Mouse (Mus musculus): Measurements from ENCODE around the gene Elf3. TPM values are rescaled to one million over a fixed set of nuclear protein-coding genes. Genes with fewer than 3 reads are reported as not detected.
A peak's percentile ranks its signal among the peaks of the same experiment; 100 is the strongest.

The Elf3 gene
- polyA plus RNA-seq, 2 experiments: 0.58 to 0.61 TPM

DNA sequence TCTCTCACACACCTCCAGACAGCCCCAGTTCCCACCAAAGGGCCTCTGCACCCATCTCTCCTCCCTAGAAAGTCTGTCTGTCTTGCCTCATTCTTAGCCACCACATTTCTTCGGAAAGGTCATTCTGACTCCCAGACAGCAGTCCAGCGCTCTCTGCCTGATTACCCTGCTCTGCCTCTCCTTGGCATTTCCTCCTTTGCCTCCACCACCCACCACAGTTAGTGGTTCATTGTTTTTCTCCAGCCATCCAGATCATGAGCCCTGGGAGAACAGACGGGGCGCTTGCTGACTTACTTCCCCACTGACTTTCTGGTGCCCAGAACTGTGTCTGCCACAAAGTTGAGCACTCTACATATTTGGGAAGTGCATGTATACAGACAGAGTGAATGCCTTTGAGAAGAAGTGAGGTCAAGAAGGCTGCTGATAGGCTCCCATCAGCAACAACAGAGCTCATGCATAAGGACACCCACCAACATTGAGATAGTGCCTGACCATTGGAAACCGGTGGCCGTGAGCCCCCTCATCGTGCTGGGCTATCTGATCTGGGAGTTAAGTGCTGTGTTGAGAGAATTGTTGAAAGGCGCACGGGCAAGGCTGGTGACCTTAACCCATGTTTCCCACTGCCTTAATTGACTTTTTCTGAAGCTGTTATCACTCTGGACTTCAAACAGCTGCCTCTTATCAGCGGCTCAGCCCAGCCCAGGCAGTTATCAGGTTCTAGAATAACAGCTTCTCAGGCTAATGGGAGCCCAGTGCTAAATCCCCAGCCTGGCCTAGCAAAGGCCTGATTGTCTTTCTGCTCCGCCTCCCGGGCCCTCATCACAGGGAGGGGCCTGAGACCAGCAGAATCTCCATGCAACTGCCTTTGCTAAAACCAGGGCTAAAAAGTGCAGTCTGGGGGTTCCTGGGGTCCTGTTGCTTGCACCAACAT lies 53.9 kb downstream of the Elf3 start:
- no peaks in the 10 kb centered on the region for H3K36me3 ChIP-seq (replicated peaks; ENCODE audit: control insufficient read depth, insufficient read depth, low read depth)
- H3K27me3 ChIP-seq (ENCODE audit: control insufficient read depth, insufficient read depth, low read length): no peaks in the 10 kb centered on the region
- DNase-seq (ENCODE audit: low read depth in 3 of 3, low spot score in 3 of 3) (peak; percentile 60 to 78 (median 75)), ATAC-seq (ENCODE audit: insufficient read depth) (peak; percentile 93)
- no peaks in the 10 kb centered on the region for H3K9me3 ChIP-seq (ENCODE audit: control insufficient read depth, low read length)
- H3K4me3 ChIP-seq (ENCODE audit: insufficient read depth in 1 of 2, low read depth in 2 of 2, low read length in 2 of 2): no peak overlapping the region
- no peak overlapping the region for H3K27ac ChIP-seq
- H3K4me2 ChIP-seq (ENCODE audit: low read depth): peak overlapping the region; percentile 25
- TF ChIP-seq EP300 (IDR thresholded peaks at IDR 0.05; ENCODE audit: low read depth) (peak; percentile 83), CTCF (IDR thresholded peaks at IDR 0.05; ENCODE audit: low read depth) (no peak)
- no peak overlapping the region for H3K9ac ChIP-seq (replicated peaks)
- peaks cover 16 to 24% of the 10 kb centered on the region in 2 experiments for H3K4me1 ChIP-seq (replicated peaks; ENCODE audit: control insufficient read depth in 2 of 2, insufficient read depth in 2 of 2, low read length in 1 of 2)
- 20% methylated on average over 12 of the region's 12 CpGs for WGBS (ENCODE audit: insufficient replicate concordance)

Other genes with a start within 250 kb of the Elf3 start
- 0.02 TPM in 2 replicates for gene Lgr6, start 153.3 kb downstream of the Elf3 start, polyA plus RNA-seq (2012; rRNA removed)
- 0.05 and 0.08 TPM in 2 replicates for gene Lgr6, start 153.3 kb downstream of the Elf3 start, polyA plus RNA-seq (2014; fragmentation: Nextera tagmentation; extraction: Ambion mirVana)
- 11.9 and 12.4 TPM in 2 replicates for gene Ptpn7, start 125.9 kb downstream of the Elf3 start, polyA plus RNA-seq (2012; rRNA removed)
- 8.6 and 9.4 TPM in 2 replicates for gene Ptpn7, start 125.9 kb downstream of the Elf3 start, polyA plus RNA-seq (2014; fragmentation: Nextera tagmentation; extraction: Ambion mirVana)
- gene Arl8a, start 111.7 kb downstream of the Elf3 start, polyA plus RNA-seq (2012; rRNA removed): 8.1 and 9.2 TPM in 2 replicates
- gene Arl8a, start 111.7 kb downstream of the Elf3 start, polyA plus RNA-seq (2014; fragmentation: Nextera tagmentation; extraction: Ambion mirVana): 7.2 and 8.5 TPM in 2 replicates
- gene Gpr37l1, start 90.9 kb downstream of the Elf3 start, polyA plus RNA-seq (2012; rRNA removed): 0.01 TPM in 1 of 2 replicates, not detected in the other
- not detected in 2 replicates for gene Gpr37l1, start 90.9 kb downstream of the Elf3 start, polyA plus RNA-seq (2014; fragmentation: Nextera tagmentation; extraction: Ambion mirVana)
- gene Rnpep, start 25.5 kb upstream of the Elf3 start, polyA plus RNA-seq (2012; rRNA removed): 7.3 and 8.4 TPM in 2 replicates
- 23.0 and 24.2 TPM in 2 replicates for gene Rnpep, start 25.5 kb upstream of the Elf3 start, polyA plus RNA-seq (2014; fragmentation: Nextera tagmentation; extraction: Ambion mirVana)
- gene Timm17a, start 55.2 kb upstream of the Elf3 start, polyA plus RNA-seq (2012; rRNA removed): 15.4 and 26.0 TPM in 2 replicates
- gene Timm17a, start 55.2 kb upstream of the Elf3 start, polyA plus RNA-seq (2014; fragmentation: Nextera tagmentation; extraction: Ambion mirVana): 136 and 146 TPM in 2 replicates
- 0.05 and 0.08 TPM in 2 replicates for gene Lmod1, start 66.2 kb upstream of the Elf3 start, polyA plus RNA-seq (2012; rRNA removed)
- 0.04 and 0.10 TPM in 2 replicates for gene Lmod1, start 66.2 kb upstream of the Elf3 start, polyA plus RNA-seq (2014; fragmentation: Nextera tagmentation; extraction: Ambion mirVana)
- gene Shisa4, start 116.7 kb upstream of the Elf3 start, polyA plus RNA-seq (2012; rRNA removed): 0.64 and 0.84 TPM in 2 replicates
- 0.41 and 0.56 TPM in 2 replicates for gene Shisa4, start 116.7 kb upstream of the Elf3 start, polyA plus RNA-seq (2014; fragmentation: Nextera tagmentation; extraction: Ambion mirVana)
- 19.4 and 20.7 TPM in 2 replicates for gene Ipo9, start 171.9 kb upstream of the Elf3 start, polyA plus RNA-seq (2012; rRNA removed)
- 26.6 and 26.9 TPM in 2 replicates for gene Ipo9, start 171.9 kb upstream of the Elf3 start, polyA plus RNA-seq (2014; fragmentation: Nextera tagmentation; extraction: Ambion mirVana)